Mouse (Mus musculus): Measurements from ENCODE around the gene Acads.

GRCm38 (mm10) chr5:115132465-115132864 lies 13.3 kb upstream of the Acads start:
- TF ChIP-seq CTCF (IDR thresholded peaks at IDR 0.05; ENCODE audit: borderline replicate concordance, insufficient read depth, low read depth, low read length), result no peak
- TF ChIP-seq POLR2A (IDR thresholded peaks at IDR 0.05; ENCODE audit: borderline replicate concordance, insufficient read depth, low read length), result no peak
